Mouse (Mus musculus): ENCODE results near the gene Myoz1. TPM values are rescaled to one million over a fixed set of nuclear protein-coding genes. Genes with fewer than 3 reads are reported as not detected.

The Myoz1 gene
- total RNA-seq, 2 experiments from 2014 or later, result 3,097 to 3,157 TPM

GRCm38 (mm10) chr14:20674064-20674833 lies 17.9 kb upstream of the Myoz1 start, which contains the start of gene Sec24c:
TSS of gene Sec24c (plus strand) at chr14:20674308.
- DNase-seq, result peak; percentile 94 to 99
- intact Hi-C loops (cut with DNase I), result no loop called here

- intact Hi-C loops (cut with DNase I), result no loop called here
- DNase-seq, result no peak
Measured at GRCm38 (mm10) chr14:20673735-20674063, 17.4 kb upstream of the Myoz1 start.

DNA sequence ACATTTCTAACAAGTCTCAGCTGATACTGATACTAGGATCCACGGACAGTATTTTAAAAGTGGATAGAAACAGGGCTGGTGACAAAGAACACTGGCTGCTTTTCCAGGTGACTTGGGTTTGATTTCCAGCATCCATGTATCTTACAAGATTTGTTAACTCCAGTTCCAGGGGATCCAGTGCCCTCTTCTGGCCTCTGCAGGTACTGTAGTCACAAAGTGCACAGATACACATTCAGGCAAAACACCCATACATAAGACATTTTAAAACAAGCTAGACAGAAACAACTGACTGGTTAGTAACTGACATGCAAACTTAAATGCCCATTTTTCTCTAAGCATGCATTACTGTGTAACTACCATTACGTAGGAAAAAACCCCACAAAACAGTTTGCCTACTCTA lies 16.6 kb upstream of the Myoz1 start:
- no peak for DNase-seq
- intact Hi-C loops (cut with DNase I), result no loop called here

DNA sequence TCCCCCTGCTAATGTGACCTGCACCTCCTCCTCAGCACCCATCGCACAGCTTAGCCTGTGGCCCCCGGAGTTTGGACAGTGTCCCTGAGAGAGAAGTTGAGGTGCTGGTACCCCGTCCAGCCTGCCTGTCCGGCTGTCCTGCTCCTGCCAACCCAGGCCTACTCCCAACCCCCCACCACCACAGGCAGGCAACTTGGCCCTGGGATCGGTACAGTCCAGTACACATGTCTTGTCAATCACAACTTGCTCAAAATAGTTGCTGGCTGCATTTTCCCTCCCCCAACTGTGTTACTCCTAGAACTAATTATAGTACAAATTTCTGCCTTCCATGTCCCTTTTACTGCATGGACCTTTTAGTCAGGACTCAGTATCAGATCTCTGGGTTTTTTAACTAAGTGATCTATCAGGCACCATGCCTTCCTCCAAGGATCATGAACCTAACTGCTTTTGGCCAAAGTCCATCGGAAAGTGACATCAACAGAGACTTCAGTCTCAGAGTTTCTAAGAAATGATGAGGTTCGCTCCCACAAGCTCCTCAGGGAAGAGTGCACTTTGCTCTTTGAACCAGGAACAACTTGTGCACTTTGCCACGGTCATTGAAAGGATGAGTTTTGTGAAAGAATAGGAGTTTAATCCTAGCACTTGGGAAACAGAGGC lies 11.9 kb upstream of the Myoz1 start, which contains the start of gene Synpo2l:
Synpo2l (minus strand) TSS at position 201 of the 657 bp plus-strand sequence.
- DNase-seq, result peak; percentile 52 to 64
- intact Hi-C loops (cut with DNase I), result no loop called here

DNA sequence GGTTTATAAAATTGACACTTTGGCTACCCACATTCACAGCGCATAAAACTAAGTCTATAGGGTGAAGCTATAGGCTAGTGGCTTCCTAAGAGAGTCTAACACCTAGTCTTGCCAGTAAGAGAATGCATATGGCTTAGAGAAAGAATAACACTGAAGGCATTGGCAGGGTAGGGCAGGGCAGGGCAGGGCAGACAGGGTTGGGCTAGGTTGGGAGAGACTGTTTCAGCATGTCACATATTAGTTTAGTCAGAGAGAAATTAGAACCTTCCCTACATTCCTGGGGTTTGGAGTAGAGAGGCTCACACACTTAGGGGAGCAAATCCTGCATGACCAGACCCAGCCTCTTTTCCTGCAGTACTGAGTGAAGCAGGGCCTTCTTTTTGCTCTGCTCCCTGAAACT lies 11.1 kb upstream of the Myoz1 start:
- no peak for DNase-seq
- intact Hi-C loops (cut with DNase I), result no loop called here

- peak in 1 of 2 experiments; percentile 35 for DNase-seq
- intact Hi-C loops (cut with DNase I), result loop anchor here (5.0 kb wide), 1 partner anchor 1158 kb away; no protein-coding TSS in a partner anchor
Measured at GRCm38 (mm10) chr14:20664436-20664835, 8.1 kb upstream of the Myoz1 start.

DNA sequence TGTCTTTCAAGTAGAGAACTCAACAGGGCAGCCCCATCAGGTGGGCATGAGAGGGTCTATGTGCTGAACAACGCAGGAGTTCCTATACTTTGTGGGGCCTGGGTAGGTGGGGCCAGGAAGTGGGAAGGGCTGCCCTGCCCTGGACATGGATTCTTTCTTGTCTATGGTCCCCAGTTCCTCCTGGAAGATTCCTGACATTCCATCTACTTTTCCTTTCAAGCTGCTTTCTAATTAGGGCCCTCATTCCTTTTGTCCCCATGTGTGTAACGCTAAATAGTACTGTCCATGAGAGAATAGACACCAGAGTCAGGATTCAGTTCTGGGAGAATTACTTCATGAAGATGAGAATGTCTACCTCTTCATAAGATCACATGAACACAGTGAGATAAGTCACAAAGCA lies 7.3 kb upstream of the Myoz1 start:
- no peak for DNase-seq
- intact Hi-C loops (cut with DNase I), result loop anchor here (5.0 kb wide), 1 partner anchor 1159 kb away; no protein-coding TSS in a partner anchor

DNA sequence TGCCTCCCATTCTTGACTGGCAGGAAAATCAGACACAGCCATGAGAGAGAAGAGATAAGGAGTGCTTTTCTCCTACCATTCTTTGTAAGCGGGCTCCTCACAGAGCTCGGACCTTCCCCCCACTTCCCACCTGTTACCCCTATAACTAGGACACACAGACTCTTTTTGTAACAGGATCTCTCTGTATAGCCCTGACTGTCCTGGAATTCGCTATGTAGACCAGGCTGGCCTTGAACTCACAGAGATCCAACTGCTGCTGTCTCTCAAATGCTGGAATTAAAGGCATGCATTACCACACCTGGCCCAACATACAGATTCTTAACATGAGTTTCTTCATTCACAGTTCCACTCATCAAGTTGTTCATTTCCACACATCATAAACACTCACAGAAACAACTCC lies 6.4 kb upstream of the Myoz1 start:
- DNase-seq, result no peak
- intact Hi-C loops (cut with DNase I), result loop anchor here (5.0 kb wide), 1 partner anchor 1160 kb away; no protein-coding TSS in a partner anchor

- intact Hi-C loops (cut with DNase I), result loop anchor here (5.0 kb wide), 1 partner anchor 1161 kb away; no protein-coding TSS in a partner anchor
- no peak for DNase-seq
Measured at GRCm38 (mm10) chr14:20661661-20662331, 5.5 kb upstream of the Myoz1 start.

- intact Hi-C loops (cut with DNase I), result loop anchor here (5.0 kb wide), 1 partner anchor 1161 kb away; no protein-coding TSS in a partner anchor
- DNase-seq, result peak; percentile 85 to 94
Measured at GRCm38 (mm10) chr14:20660827-20661660, 4.7 kb upstream of the Myoz1 start.

GRCm38 (mm10) chr14:20659687-20660086 lies 3.3 kb upstream of the Myoz1 start:
- DNase-seq, result no peak
- intact Hi-C loops (cut with DNase I), result loop anchor here (2.0 to 5.0 kb wide), 2 partner anchors 83 to 1163 kb away; no protein-coding TSS in a partner anchor

DNA sequence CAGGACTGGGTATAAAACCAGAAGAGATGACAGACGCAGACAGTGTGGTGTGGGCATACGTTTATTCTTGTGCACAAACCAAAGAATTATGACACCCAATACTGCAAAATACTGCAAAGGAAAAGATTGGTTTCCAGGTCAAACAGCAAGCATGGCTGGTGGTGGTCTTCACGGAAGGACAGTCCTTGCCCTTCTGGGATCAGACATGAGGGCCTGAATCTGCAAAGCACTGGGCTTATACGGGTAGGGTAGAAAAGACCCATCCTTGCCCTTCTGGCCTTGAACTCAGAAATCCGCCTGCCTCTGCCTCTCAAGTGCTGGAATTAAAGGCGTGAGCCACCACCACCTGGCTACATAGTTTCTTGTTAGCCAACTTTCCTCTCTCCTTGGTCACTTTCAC lies 2.6 kb upstream of the Myoz1 start:
- intact Hi-C loops (cut with DNase I), result loop anchor here (2.0 kb wide), 1 partner anchor 82 kb away; no protein-coding TSS in a partner anchor
- no peak for DNase-seq

- intact Hi-C loops (cut with DNase I), result loop anchor here (2.0 kb wide), 1 partner anchor 82 kb away; no protein-coding TSS in a partner anchor
- no peak for DNase-seq
Measured at GRCm38 (mm10) chr14:20658326-20658725, 2.0 kb upstream of the Myoz1 start.

GRCm38 (mm10) chr14:20655731-20656130 lies 609 bp downstream of the Myoz1 start:
- intact Hi-C loops (cut with DNase I), result no loop called here
- DNase-seq, result peak in 1 of 2 experiments; percentile 65

DNA sequence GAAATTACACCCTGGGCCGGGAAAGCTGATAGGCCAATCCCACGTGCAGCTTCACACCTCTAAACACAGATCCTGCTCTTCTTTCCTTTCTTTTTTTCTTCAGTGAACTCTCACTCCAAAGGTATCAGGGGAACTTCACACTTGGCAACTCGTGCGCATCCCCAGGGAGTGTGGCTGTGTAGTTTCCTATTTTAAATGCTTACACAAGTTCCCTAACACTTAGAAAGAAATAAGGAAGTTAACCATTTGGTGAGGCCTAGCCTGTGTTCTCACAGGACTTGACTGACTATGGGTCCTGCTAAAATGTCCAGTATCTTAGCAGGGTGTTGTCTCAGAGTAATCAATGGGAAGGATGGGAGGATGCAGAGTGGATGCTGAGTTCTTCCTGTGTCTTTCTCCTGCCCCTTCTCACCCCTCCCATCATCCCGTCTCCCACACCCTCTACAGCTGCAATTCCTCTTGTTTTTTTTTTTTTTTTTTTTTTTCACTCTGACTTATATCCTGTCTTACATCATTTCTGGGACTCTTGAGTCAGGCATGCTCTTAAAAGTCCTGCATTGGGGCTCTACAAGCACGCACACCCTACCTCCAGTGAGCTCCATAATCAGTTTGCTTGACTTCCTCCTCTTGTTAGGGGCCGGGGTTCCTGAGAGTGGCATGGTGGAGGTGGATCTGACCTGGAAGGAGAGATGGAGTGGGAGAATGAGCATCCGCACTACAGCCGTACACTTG lies 1.5 kb downstream of the Myoz1 start:
- intact Hi-C loops (cut with DNase I), result no loop called here
- DNase-seq, result no peak

- peak; percentile 48 to 52 for DNase-seq
- intact Hi-C loops (cut with DNase I), result no loop called here
Measured at GRCm38 (mm10) chr14:20651722-20652256, 4.6 kb downstream of the Myoz1 start.

- intact Hi-C loops (cut with DNase I), result no loop called here
- DNase-seq, result no peak
Measured at GRCm38 (mm10) chr14:20651000-20651399, 5.3 kb downstream of the Myoz1 start.

DNA sequence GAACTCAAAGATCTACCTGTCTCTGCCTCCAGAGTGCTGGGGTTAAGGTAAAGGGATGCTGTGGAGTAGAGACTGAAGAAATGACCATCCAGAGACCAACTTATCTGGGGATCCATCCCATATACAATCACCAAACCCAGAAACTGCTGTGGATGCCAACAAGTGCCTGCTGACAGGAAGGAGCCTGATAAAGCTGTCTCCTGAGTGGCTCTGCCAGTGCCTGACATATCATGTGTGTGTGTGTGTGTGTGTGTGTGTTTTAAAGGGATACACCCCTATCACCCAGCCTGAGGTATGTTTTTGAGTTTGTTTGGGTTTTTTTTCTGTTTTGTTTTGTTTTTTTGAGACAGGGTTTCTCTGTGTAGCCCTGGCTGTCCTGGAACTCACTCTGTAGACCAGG lies 10.0 kb downstream of the Myoz1 start:
- intact Hi-C loops (cut with DNase I), result no loop called here

DNA sequence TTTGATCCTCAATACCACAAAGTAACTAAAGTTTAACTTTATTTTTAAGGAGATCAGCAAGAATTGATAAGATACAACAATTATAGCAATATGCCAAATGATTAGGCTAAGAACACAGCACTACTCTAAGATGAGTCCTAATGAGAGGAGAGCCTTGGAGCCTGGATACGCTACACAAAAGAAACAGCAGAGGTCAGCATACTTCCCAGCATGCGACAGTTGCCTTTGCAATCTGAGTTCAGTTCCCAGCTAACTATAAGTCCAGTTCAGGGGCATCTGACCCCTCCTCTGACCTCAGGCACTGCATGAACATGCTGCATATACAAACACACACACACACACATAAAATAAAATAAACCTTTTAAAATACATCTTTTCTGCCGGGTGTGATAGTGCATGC lies 10.8 kb downstream of the Myoz1 start:
- intact Hi-C loops (cut with DNase I), result no loop called here
- DNase-seq, result no peak

More for the DNA sequence above, 10.0 kb downstream of the Myoz1 start:
- no peak for DNase-seq

Data from gastrocnemius, postnatal 36 days (tissue).